Mouse (Mus musculus): ENCODE data around the gene BC055324.
"Not testable (repeated sequence)": the region's sequence is repeated elsewhere in the genome, so short reads cannot be mapped to it uniquely, and the experiment has no call there.

Gene BC055324

GRCm38 (mm10) chr1:163994721-163995608, at the start of gene BC055324, which contains the start of gene Mettl18:
BC055324 (minus strand) TSS chr1:163994796.
Mettl18 (plus strand) TSS chr1:163994889.
- peak; percentile 86 to 90 for DNase-seq (ENCODE audit: low spot score in 2 of 2)

DNA sequence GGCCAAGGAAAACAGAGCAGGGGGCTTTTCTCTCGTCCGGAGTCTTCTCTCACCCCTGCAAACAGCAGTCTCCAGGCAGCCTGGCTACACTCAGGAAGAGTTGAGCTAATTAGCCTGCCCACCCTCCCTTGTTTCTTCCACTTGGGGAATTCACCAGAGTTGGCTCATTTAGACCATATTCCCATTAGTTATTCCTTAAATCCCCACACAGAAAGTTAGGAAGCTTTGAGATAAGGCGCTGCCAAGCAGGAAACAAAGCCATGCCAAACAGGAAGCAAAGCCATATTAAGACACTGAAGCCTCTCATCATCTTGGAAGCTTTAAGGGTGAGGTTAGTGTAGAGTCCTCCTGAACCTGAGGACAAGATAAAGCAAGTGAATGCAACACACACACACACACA, 49.0 kb upstream of the BC055324 start:
- DNase-seq (ENCODE audit: low spot score in 2 of 2), result no peak

DNA sequence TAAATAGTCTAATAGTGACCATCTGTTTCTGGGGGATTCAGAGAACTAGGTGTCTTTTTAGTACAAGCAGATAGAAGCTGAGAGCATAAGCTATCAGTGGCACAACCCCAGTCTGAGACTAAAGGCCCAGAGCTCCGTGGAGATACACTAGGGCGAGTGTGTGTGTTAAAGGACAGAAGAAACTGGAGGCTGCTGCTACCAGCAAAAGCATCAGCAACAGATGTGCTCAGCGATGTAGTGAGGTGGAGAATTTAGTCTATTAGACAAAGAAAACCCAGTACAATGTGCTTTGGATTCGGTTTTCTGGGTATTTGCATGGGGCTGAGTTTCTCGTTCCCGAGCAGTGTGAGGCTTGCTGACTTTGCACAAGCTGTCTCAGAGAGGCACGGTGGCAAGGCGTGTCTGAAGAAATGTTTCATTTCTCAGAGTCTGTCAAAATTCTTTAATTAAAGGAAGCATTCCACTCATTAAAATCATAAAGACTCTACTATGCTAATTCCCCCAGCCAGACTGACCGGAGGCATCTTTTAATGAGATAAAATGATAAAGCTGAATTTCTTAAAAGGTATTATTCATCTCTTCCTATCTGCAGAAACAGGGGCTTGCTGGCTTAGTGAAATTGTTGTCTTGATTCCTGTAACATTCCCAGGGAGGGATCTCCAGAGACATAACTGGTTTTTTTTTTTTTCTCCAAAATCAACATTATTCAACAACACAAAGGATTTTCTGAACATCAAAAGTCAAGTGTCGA, 46.0 kb upstream of the BC055324 start:
- no peak for DNase-seq (ENCODE audit: low spot score in 2 of 2)

DNA sequence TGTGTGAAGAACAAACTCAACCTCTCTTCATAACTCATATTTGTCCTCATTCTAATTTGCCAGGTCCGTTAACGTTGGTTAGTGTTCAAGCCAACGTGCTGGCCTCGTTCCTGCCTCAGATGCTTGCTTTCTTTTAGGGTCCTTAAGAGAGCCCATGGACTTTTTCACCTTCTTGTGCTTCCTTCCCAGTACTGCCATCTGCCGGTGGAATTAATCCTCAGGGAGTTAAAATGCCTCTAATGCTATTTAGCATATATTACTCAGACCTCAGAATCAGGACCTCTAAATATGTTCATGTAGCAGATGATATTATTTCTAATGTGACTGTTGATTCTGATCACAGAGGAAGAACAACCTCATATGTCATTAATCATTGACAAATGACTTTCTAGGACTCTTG, 32.8 kb upstream of the BC055324 start:
- DNase-seq (ENCODE audit: low spot score in 2 of 2), result peak in 1 of 2 experiments; percentile 20

DNA sequence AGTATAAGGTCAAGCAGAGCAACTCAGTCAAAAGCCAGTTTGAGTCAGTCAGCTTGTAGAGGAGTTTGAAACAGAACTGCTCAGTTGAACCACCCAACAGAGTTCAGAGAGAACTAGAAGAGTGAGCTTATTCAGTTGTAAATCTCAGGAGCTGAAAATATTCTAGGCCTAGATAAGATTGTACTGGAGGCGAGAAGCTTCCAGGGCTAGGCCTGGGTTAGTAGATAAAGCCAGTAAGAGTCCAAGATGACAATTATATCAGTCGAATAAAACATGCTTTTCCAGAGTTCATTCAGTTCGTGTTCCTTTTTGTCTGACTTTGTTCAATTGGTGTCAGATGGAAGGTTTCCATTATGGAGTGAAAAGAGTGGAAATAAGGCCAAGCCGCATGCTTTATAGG, 31.1 kb upstream of the BC055324 start:
- DNase-seq (ENCODE audit: low spot score in 2 of 2), result no peak

GRCm38 (mm10) chr1:164022106-164022505, 27.5 kb upstream of the BC055324 start:
- DNase-seq (ENCODE audit: low spot score in 2 of 2), result not testable (repeated sequence)

DNA sequence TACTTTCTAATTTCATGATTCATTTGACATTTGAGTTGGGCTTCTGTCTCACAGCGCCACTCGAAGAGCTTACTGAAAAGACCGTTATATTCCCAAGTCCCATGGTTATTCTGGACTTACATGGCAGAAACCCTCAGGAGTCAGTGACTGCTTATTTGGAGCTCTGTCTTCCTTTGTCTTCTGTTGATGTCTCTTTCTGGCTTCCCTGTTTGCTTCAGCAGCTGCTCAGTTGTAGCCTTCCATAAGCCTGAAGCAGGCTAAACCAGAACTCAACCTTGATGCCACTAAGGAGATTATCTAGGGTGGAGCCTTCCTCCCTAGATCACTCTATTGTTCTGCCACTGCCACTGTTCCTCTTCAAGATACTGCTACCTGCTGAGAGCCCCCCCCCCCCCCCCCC, 26.1 kb upstream of the BC055324 start:
- DNase-seq (ENCODE audit: low spot score in 2 of 2), result not testable (repeated sequence)

DNA sequence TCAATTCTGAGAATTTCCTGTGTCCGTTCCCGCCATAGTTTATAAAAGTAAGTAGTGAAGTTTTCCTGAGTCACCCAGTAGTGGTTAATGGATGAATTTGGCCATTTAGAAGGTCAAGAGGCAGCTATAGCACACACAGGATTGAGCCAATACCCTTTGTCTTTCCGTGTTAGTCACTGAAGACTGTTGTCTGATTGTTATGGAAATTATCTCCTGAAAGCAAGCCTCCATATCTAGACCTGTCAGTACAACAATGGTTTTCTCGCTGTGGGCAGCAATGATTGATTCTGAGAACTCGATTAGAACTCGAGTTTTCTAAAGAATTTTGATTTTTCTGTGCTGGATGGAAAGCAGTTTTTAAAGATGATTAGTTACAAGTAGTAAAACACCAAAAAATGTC, 25.2 kb upstream of the BC055324 start:
- DNase-seq (ENCODE audit: low spot score in 2 of 2), result no peak

GRCm38 (mm10) chr1:164018221-164018896, 23.8 kb upstream of the BC055324 start:
- no peak for DNase-seq (ENCODE audit: low spot score in 2 of 2)

DNA sequence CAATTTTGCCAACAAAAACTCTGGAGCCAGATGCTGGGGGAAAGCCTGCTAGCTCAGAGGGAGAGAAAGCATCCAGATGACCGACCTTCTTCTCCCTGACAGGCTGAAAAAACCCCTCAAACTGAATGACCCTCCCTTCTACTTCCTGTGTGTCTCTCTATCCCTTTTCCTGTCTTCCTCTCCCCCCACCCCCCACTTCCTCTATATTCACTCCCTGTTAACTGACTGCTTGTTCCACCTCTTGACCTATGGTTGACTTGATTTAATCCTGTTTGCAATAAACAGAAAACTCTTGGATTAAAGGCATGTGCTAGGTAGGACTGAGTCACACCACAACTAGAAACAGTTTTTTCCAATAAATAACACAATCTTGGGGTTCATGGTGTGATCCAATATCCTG, 20.0 kb upstream of the BC055324 start:
- no peak for DNase-seq (ENCODE audit: low spot score in 2 of 2)

- DNase-seq (ENCODE audit: low spot score in 2 of 2), result peak; percentile 33 to 43
Measured at GRCm38 (mm10) chr1:164009235-164009634, 14.6 kb upstream of the BC055324 start.

DNA sequence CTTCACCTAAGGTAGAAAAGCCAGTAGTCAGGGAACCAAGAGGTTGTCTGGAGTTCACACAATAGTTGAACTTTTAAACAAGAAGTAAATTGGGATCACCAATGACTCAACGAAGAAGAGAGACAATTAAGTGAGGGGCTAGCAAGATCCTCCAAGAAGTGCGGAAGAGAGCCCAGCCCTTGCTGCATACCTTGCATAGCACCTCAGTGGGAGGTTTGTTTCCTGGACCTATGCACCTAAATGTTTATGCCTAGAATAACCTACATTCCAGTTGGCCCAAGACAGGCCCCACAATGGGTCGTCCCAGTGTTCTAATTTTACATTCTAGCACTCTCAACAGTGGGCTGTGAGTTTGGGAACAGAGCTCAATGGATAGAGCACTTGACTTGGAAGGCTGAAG, 9.7 kb upstream of the BC055324 start:
- no peak for DNase-seq (ENCODE audit: low spot score in 2 of 2)

- no peak for DNase-seq (ENCODE audit: low spot score in 2 of 2)
Measured at GRCm38 (mm10) chr1:164001831-164002452, 7.3 kb upstream of the BC055324 start.

DNA sequence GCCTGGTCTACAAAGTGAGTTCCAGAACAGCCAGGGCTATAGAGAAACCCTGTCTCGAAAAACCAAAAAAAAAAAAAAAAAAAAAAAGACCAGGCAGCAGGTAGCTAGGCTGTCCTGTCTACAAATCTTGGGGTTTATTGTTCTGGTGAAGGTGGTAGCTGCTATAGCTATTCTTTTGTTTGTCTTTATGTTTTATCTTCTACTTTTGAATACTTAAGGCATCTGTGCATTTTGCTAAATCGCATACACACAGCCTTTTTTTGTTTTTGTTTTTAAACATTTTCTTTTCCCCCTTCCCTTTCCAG, 965 bp upstream of the BC055324 start:
- DNase-seq (ENCODE audit: low spot score in 2 of 2), result no peak

- DNase-seq (ENCODE audit: low spot score in 2 of 2), result no peak
Measured at GRCm38 (mm10) chr1:163994173-163994720, 349 bp downstream of the BC055324 start.

- DNase-seq (ENCODE audit: low spot score in 2 of 2), result no peak
Measured at GRCm38 (mm10) chr1:163992371-163992770, 2.2 kb downstream of the BC055324 start.

- DNase-seq (ENCODE audit: low spot score in 2 of 2), result no peak
Measured at GRCm38 (mm10) chr1:163976515-163976914, 18.1 kb downstream of the BC055324 start.

DNA sequence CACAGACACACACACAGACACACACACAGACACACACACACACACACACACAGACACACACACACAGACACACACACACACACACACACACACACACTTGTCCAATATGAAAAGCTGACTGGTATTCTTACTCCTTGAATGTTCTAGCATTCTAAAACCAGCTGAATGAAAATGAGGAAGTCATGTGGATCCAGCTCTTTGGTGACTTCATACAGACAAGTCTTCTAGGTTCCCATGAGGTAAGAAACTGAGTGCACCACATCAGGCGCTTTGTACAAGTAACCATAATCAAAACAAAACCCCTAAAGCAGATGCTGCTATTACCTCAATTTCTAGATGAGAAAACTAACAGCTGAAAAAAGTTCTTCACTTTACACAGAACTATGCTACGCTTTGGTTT, 19.5 kb downstream of the BC055324 start:
- DNase-seq (ENCODE audit: low spot score in 2 of 2), result no peak

DNA sequence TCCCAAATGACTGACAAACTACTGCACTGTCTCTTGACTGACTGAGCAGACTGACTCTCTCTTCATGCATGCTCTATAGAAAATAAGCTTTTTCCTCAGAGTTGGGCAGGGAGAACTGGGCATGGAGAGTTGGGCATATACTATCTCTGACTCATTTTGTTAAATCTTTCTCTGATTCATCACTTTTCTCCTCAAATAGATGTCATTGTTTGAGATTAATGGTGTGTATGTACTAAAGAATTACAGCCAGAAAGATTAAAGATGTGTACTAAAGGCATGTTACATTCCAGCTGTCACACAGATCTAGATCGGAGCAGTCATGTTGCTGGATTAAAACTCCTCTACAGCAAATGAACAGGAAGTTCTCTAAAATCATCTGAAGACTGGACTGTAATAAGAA, 20.1 kb downstream of the BC055324 start:
- DNase-seq (ENCODE audit: low spot score in 2 of 2), result no peak

GRCm38 (mm10) chr1:163964008-163964689, 30.4 kb downstream of the BC055324 start:
- DNase-seq (ENCODE audit: low spot score in 2 of 2), result no peak

GRCm38 (mm10) chr1:163958036-163958435, 36.6 kb downstream of the BC055324 start:
- no peak for DNase-seq (ENCODE audit: low spot score in 2 of 2)

All from spleen, postnatal 36 days (tissue).